Mouse (Mus musculus) stomach, postnatal 0 days (tissue): ENCODE measurements at regions not wholly inside any gene's neighbourhood (a gene's known extent, or its start where the extent isn't known, plus 50 kb on each side); places are given as distances from the start of the nearest gene placed in this dataset.

Experiments
- CTCF ChIP-seq: IDR thresholded peaks from 2 replicates; pipeline ENCODE4 v1.5.1; 2016; ENCODE audit warnings: antibody characterized with exemption, low read depth, mild to moderate bottlenecking, moderate library complexity
- EP300 ChIP-seq: optimal IDR thresholded peaks from 2 replicates; pipeline ENCODE3; 2016; ENCODE audit warnings: antibody characterized with exemption

- no peak for TF ChIP-seq CTCF
- no peak for TF ChIP-seq EP300
Measured at GRCm38 (mm10) chr14:80976662-80977061, 992.8 kb downstream of the Olfm4 start.
